Mouse (Mus musculus) natural killer cell, adult 2 months (primary cell): Measurements from ENCODE around the gene Lats2.
"Not testable (repeated sequence)": the region's sequence is repeated elsewhere in the genome, so short reads cannot be mapped to it uniquely, and the experiment has no call there.

Experiments used
- DNase-seq, 2 experiments: peaks; one replicate each; pipeline ENCODE4 v3.0.0; 2022; ENCODE audit warnings: low spot score in 2 of 2

The Lats2 gene

GRCm38 (mm10) chr14:57695550-57695949 lies 62.6 kb downstream of the Lats2 start:
- DNase-seq: no peak

GRCm38 (mm10) chr14:57694246-57694645 lies 63.9 kb downstream of the Lats2 start:
- no peak for DNase-seq

- no peak for DNase-seq
Observed at GRCm38 (mm10) chr14:57692517-57693130, 65.6 kb downstream of the Lats2 start.

GRCm38 (mm10) chr14:57691316-57691715 lies 66.9 kb downstream of the Lats2 start:
- DNase-seq: no peak

- DNase-seq: no peak
Observed at GRCm38 (mm10) chr14:57690681-57691080, 67.5 kb downstream of the Lats2 start.

- DNase-seq: not testable (repeated sequence)
Observed at GRCm38 (mm10) chr14:57688066-57688465, 70.1 kb downstream of the Lats2 start.

- no peak for DNase-seq
Observed at GRCm38 (mm10) chr14:57687441-57687840, 70.7 kb downstream of the Lats2 start.

- DNase-seq: no peak
Observed at GRCm38 (mm10) chr14:57686647-57687046, 71.5 kb downstream of the Lats2 start.

- DNase-seq: peak; percentile 60 to 75
Observed at GRCm38 (mm10) chr14:57684579-57684978, 73.6 kb downstream of the Lats2 start.

GRCm38 (mm10) chr14:57682751-57683150 lies 75.4 kb downstream of the Lats2 start:
- DNase-seq: no peak

GRCm38 (mm10) chr14:57679958-57680535 lies 78.1 kb downstream of the Lats2 start:
- DNase-seq: peak; percentile 76 to 84

- DNase-seq: no peak
Observed at GRCm38 (mm10) chr14:57679523-57679922, 78.7 kb downstream of the Lats2 start.

GRCm38 (mm10) chr14:57675481-57675880 lies 82.7 kb downstream of the Lats2 start:
- DNase-seq: no peak

GRCm38 (mm10) chr14:57665628-57665950 lies 92.6 kb downstream of the Lats2 start:
- DNase-seq: no peak

- peak; percentile 68 to 81 for DNase-seq
Observed at GRCm38 (mm10) chr14:57664822-57665627, 93.2 kb downstream of the Lats2 start, which contains the start of gene Xpo4. TSS of gene Xpo4 (minus strand) at chr14:57665430.

- DNase-seq: peak; percentile 14 to 17
Observed at GRCm38 (mm10) chr14:57664311-57664821, 93.8 kb downstream of the Lats2 start.

GRCm38 (mm10) chr14:57663630-57664029 lies 94.6 kb downstream of the Lats2 start:
- DNase-seq: no peak

- DNase-seq: no peak
Observed at GRCm38 (mm10) chr14:57658301-57658700, 99.9 kb downstream of the Lats2 start.

GRCm38 (mm10) chr14:57657500-57657899 lies 100.7 kb downstream of the Lats2 start:
- DNase-seq: no peak

- DNase-seq: not testable (repeated sequence)
Observed at GRCm38 (mm10) chr14:57656519-57656918, 101.7 kb downstream of the Lats2 start.

- no peak for DNase-seq
Observed at GRCm38 (mm10) chr14:57649501-57649900, 108.7 kb downstream of the Lats2 start.

- no peak for DNase-seq
Observed at GRCm38 (mm10) chr14:57646155-57646554, 112.0 kb downstream of the Lats2 start.
